Mouse (Mus musculus) heart, adult 2 months (tissue): ENCODE data around the gene Cnot2. TPM values are rescaled to one million over a fixed set of nuclear protein-coding genes. Genes with fewer than 3 reads are reported as not detected.
A peak's percentile ranks its signal among the peaks of the same experiment; 100 is the strongest.
"Not testable (repeated sequence)": the region's sequence is repeated elsewhere in the genome, so short reads cannot be mapped to it uniquely, and the experiment has no call there.

Experiments
- DNase-seq, 2 experiments: peaks; one replicate each; pipeline ENCODE4 v3.0.0; 2021
- H3K27ac ChIP-seq: fragments of 200-600 bp; 2 replicates; pipeline ENCODE4 v1.8.1; 2022
- H3K27me3 ChIP-seq: fragments of 200-500 bp; 2 replicates; pipeline ENCODE4 v1.6.1; 2012; ENCODE audit warnings: mild to moderate bottlenecking, low read length, inconsistent platforms, mixed read lengths; ENCODE audit not compliant: control insufficient read depth, insufficient read depth
- H3K36me3 ChIP-seq: fragments of 200-500 bp; 2 replicates; pipeline ENCODE4 v1.6.1; 2012; ENCODE audit warnings: low read length, inconsistent platforms; ENCODE audit not compliant: control insufficient read depth, insufficient read depth
- H3K4me1 ChIP-seq: fragments of 200-500 bp; 2 replicates; pipeline ENCODE4 v1.6.1; 2011; ENCODE audit warnings: low read length; ENCODE audit not compliant: control insufficient read depth, insufficient read depth
- H3K4me3 ChIP-seq: fragments of 200-600 bp; 2 replicates; pipeline ENCODE4 v1.8.1; 2022
- H3K79me2 ChIP-seq: fragments of 200-500 bp; replicated peaks from 2 replicates; pipeline ENCODE4 v1.6.1; 2012; ENCODE audit warnings: mild to moderate bottlenecking, inconsistent platforms, low read length, moderate library complexity, mixed read lengths; ENCODE audit not compliant: control insufficient read depth, insufficient read depth
- H3K9ac ChIP-seq: fragments of 200-500 bp; 2 replicates; pipeline ENCODE4 v1.6.1; 2012; ENCODE audit warnings: low read depth, mild to moderate bottlenecking, control low read depth, inconsistent platforms, low read length, mixed read lengths
- CTCF ChIP-seq: fragments of 200-600 bp; IDR thresholded peaks from 2 replicates; pipeline ENCODE4 v1.8.1; 2022; ENCODE audit warnings: antibody characterized with exemption, mild to moderate bottlenecking, moderate library complexity
- EP300 ChIP-seq: fragments of 200-500 bp; IDR thresholded peaks from 2 replicates; pipeline ENCODE4 v1.6.1; 2011; ENCODE audit warnings: low read depth, low read length, control low read depth; ENCODE audit not compliant: insufficient read depth
- POLR2A ChIP-seq: fragments of 200-500 bp; IDR thresholded peaks from 2 replicates; pipeline ENCODE4 v1.6.1; 2011; ENCODE audit warnings: mild to moderate bottlenecking, low read depth, low read length, control low read depth; ENCODE audit not compliant: insufficient read depth
- WGBS: fragments of 180-500 bp; shearing (Covaris S2); methylation state at CpG from one replicate; pipeline ENCODE4 v1.1.7; 2018; 5-methylcytosine and 5-hydroxymethylcytosine counted together
- intact Hi-C: fragments of 180-260 bp; cut with DNase I; formaldehyde crosslinking; loops from one replicate; pipeline ENCODE4 v1.15.1; 2025
- long read RNA-seq: library from polyadenylated mRNA; stranded (forward); transcript quantifications from one replicate; pipeline ENCODE4 v2.0.0, GENCODE M21; 2021
- polyA plus RNA-seq: library from polyadenylated mRNA; depleted of rRNA; stranded (reverse); fragments of >200 nt; gene quantifications from 2 replicates; pipeline ENCODE4 v1.2.3, GENCODE M21; 2012; rRNA removed
- total RNA-seq, 2 experiments: library from RNA; stranded (reverse); gene quantifications; 2 replicates each; pipeline ENCODE4 v1.2.3; 2021

Gene Cnot2
- total RNA-seq (10 to 100 TPM; 35.1 to 38.3 TPM), polyA plus RNA-seq (19.4 and 34.4 TPM in 2 replicates)
- long read RNA-seq, transcript Cnot2-203 (16 exons, 2,800 nt) = major isoform, 24 of 53 reads
- long read RNA-seq, transcript Cnot2-213 (16 exons, 2,120 nt) = minor isoform, 6 of 53 reads
- long read RNA-seq, partial matches to known transcripts = 4 of 53 reads
- long read RNA-seq, other reads (novel, unspliced or antisense) = 14 of 53 reads

DNA sequence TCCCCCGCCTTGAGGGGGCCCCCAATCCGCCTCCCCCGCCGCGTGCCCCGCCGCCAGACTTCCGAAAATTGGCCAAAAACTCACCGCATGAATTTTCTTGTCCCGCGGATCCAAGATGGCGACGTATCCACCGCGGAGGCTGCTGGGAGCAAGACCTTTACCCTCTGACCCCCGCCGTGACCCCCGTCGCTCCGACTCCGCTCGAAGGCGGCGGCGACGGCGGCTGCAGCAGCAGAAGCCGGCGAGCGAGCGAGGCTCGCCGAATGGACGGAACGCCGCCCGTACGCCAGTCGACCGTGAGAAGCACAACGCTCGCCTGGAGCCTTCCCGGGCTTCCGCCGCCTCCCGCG is at the start of gene Cnot2:
TSS of gene Cnot2 (minus strand) at position 143 of the 350 bp plus-strand sequence.
- under 1% methylated on average over 47 of the region's 47 CpGs for WGBS
- Histone ChIP-seq H3K4me3 (peak within 1 kb of the TSS; percentile 78), H3K36me3 (peaks cover 6% of the 10 kb centered on the region), H3K9ac (peak within 1 kb of the TSS; percentile 98), H3K27ac (peak within 1 kb of the TSS; percentile 95), H3K79me2 (peaks cover 3% of the 10 kb centered on the region), H3K27me3 (no peaks in the 10 kb centered on the region), H3K4me1 (peaks cover 3% of the 10 kb centered on the region)
- intact Hi-C loops = loop anchor here (5.0 to 10.0 kb wide), 3 partner anchors 206 to 363 kb away; no protein-coding TSS in a partner anchor
- peak; percentile 94 to 96 for DNase-seq
- TF ChIP-seq CTCF (no peak), EP300 (0 out of 2 replicates have a peak, but pooled peaks have one; percentile 44), POLR2A (peak; percentile 75)

DNA sequence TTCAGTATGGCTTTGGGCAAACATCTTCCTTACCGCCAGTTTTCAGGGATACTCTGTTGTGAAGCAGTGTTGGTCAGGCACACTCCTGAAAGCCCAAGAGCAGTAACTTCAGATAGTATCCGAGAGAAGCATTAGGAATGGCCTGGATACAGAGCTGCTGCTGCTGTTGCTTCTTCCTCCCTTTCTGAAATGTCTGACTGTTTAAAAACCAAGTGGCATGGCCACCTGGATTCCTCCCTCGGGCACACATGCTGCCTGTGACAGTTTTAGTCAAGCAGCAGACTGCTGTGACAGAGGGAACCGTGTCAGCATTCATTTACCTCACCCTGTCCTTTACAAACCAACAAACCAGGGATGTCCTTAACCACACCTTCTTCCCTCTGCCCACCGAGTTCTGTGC is 47.6 kb upstream of the Cnot2 start:
- TF ChIP-seq POLR2A (no peak), EP300 (no peak), CTCF (no peak)

DNA sequence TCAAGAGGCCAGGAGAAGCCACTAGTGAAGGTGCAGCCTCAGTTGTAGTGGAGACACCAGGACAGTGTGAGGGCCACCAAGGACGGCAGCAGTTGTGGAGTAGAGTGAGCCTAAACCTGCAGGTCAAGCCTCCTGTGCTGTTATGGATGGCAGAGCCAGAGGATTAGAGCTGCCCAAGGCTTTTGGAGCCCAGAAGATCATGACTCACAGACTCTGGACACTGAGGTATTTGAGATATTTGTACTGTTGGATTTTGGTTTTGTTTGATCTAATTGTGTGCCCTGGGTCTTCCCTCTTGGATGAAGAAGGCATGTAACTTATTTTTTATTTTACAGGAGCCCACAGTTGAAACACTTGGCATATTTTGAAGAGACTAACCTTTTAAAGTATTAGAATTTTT is 44.7 kb upstream of the Cnot2 start:
- intact Hi-C loops = no loop called here
- H3K4me1 ChIP-seq = no peaks in the 10 kb centered on the region
- no peaks in the 10 kb centered on the region for H3K27me3 ChIP-seq
- DNase-seq = no peak
- no peaks in the 10 kb centered on the region for H3K79me2 ChIP-seq
- H3K27ac ChIP-seq = no peak overlapping the region
- no peak overlapping the region for H3K4me3 ChIP-seq
- no peaks in the 10 kb centered on the region for H3K36me3 ChIP-seq
- TF ChIP-seq CTCF = no peak
- H3K9ac ChIP-seq = no peak overlapping the region
- 86% methylated on average over 1 of the region's 1 CpGs for WGBS

More for the DNA sequence above, 47.6 kb upstream of the Cnot2 start:
- intact Hi-C loops = no loop called here
- H3K4me3 ChIP-seq = no peak overlapping the region
- H3K79me2 ChIP-seq = no peaks in the 10 kb centered on the region
- H3K36me3 ChIP-seq = no peaks in the 10 kb centered on the region
- H3K27me3 ChIP-seq = no peaks in the 10 kb centered on the region
- 78% methylated on average over 5 of the region's 5 CpGs for WGBS
- no peak overlapping the region for H3K9ac ChIP-seq
- DNase-seq = no peak
- no peak overlapping the region for H3K27ac ChIP-seq
- no peaks in the 10 kb centered on the region for H3K4me1 ChIP-seq

DNA sequence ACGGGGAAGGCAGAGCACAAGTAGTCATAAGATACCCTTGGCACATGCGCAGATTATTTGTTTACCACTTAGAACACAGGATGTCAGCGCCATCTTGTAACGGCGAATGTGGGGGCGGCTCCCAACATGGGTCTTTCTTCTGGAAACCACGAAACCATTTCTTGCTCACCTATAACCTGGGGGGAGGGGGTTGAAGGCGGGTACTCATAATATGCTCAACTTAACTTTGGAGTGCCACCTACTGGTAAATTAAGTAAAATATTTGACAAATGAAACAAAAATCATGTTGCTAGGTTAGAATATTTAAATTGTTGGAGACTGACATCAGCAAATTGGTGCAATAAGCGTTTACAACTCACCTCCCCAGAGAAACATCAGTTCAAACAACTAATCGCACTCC is 31.9 kb upstream of the Cnot2 start:
- H3K9ac ChIP-seq, H3K36me3 ChIP-seq, intact Hi-C loops, H3K79me2 ChIP-seq, H3K4me1 ChIP-seq, H3K27me3 ChIP-seq, H3K27ac ChIP-seq, H3K4me3 ChIP-seq, DNase-seq: not testable (repeated sequence)
- 94% methylated on average over 9 of the region's 10 CpGs for WGBS
- TF ChIP-seq CTCF = peak; percentile 31

DNA sequence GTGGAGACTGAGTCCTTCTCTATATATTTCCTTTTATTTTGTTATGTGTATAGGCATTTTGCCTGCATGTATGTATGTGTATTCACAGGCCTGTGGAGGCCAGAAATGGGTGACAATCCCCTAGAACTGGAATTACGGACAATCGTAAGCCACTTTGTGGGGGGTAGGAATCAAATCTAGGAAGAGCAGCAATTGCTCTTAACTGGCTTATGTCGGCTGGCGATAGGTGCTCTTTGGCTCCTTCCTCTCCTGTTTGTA is 23.5 kb upstream of the Cnot2 start:
- TF ChIP-seq CTCF (no peak), POLR2A (no peak), EP300 (no peak)
- no peak overlapping the region for H3K4me3 ChIP-seq
- no peaks in the 10 kb centered on the region for H3K27me3 ChIP-seq
- no peak overlapping the region for H3K9ac ChIP-seq
- intact Hi-C loops = no loop called here
- H3K4me1 ChIP-seq = no peaks in the 10 kb centered on the region
- 97% methylated on average over 4 of the region's 4 CpGs for WGBS
- no peaks in the 10 kb centered on the region for H3K79me2 ChIP-seq
- no peaks in the 10 kb centered on the region for H3K36me3 ChIP-seq
- no peak for DNase-seq
- H3K27ac ChIP-seq = no peak overlapping the region

DNA sequence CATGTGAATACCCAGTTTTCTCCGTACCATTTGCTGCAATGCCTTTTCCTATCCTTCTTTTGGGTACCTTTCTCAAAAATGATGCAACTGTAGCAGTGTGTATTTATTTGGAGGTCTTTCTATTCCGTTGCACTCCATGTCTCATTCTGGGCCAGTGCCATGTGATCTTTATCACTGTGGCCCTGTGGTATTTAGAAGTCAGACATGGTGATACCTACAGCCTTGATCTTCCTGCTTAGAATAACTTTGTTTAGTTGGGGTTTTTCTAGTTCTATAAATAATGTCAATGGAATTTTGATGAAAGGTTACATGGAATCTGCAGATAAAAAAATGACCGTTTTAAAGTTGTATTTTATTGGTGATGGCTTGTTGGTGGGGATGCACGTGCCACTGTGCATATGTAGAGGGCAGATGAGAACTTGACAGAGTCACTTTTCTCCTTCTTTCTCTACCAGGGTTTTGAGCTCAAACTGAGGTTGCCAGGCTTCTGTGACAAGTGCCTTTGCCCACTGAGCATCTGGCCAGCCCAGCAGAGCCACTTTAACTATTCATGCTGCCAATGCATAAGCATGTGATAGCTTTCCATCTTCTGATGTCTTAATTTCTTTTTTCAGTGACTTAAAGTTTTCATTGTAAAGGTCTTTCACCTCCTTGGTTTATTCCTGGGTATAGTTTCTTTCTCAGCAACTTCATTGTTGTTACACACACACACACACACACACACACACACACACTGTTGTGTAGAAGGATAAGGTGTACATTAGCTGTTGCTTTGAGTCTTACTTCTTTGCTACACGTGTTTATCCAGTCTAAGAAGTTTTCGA is 23.0 kb upstream of the Cnot2 start:
- no peak overlapping the region for H3K27ac ChIP-seq
- H3K4me3 ChIP-seq = no peak overlapping the region
- TF ChIP-seq CTCF = no peak
- no peak for TF ChIP-seq POLR2A
- no peak for DNase-seq
- H3K79me2 ChIP-seq = no peaks in the 10 kb centered on the region
- H3K4me1 ChIP-seq = no peaks in the 10 kb centered on the region
- no peaks in the 10 kb centered on the region for H3K36me3 ChIP-seq
- no peak overlapping the region for H3K9ac ChIP-seq
- WGBS = 80% methylated on average over 6 of the region's 6 CpGs
- H3K27me3 ChIP-seq = no peaks in the 10 kb centered on the region
- intact Hi-C loops = no loop called here
